Mouse (Mus musculus): ENCODE data around the gene Uvrag. TPM values are rescaled to one million over a fixed set of nuclear protein-coding genes. Genes with fewer than 3 reads are reported as not detected.

Gene Uvrag
- polyA plus RNA-seq, 1 experiment from 2014 or later: 25.1 TPM

DNA sequence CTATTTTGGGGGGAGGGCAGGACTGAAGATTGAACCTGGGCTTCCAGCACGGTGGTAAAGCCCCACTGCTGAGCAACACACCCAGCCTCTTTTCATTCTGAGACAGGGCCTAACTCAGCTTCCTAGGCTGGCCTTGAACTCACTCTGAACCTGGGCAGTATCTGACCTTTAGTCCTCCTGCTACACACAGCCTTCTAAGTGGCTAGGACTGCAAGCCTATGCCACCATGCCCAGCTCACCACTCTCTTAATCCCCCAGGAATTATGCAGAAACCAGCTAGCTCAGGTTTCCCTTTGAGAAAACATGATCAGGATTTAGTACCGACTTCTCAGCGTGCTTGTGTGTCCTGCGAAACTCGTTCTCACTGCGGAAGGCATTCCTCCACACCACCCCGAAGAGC, 53.4 kb downstream of the Uvrag start:
- TF ChIP-seq CTCF (IDR thresholded peaks at IDR 0.05; ENCODE audit: low read depth): no peak
- no peak overlapping the region for H3K27ac ChIP-seq (ENCODE audit: low read depth)
- WGBS: 77% methylated on average over 7 of the region's 7 CpGs
- H3K9me3 ChIP-seq (ENCODE audit: low read depth, low read length): no peaks in the 10 kb centered on the region
- DNase-seq: no peak
- no peak overlapping the region for H3K4me2 ChIP-seq
- H3K36me3 ChIP-seq (ENCODE audit: insufficient read depth): peaks cover 13% of the 10 kb centered on the region; the same call in 1 of the 2 replicates
- H3K4me3 ChIP-seq (ENCODE audit: low read depth, low read length): no peak overlapping the region
- no peak overlapping the region for H3K9ac ChIP-seq
- ATAC-seq (ENCODE audit: insufficient read depth): no peak
- no peaks in the 10 kb centered on the region for H3K27me3 ChIP-seq (ENCODE audit: insufficient read depth, low read length)
- no peaks in the 10 kb centered on the region for H3K4me1 ChIP-seq (ENCODE audit: insufficient read depth)

GRCm38 (mm10) chr7:99086646-99087443, 54.1 kb downstream of the Uvrag start:
- H3K36me3 ChIP-seq (ENCODE audit: insufficient read depth): peaks cover 13% of the 10 kb centered on the region; the same call in 1 of the 2 replicates
- H3K4me1 ChIP-seq (ENCODE audit: insufficient read depth): no peaks in the 10 kb centered on the region
- no peaks in the 10 kb centered on the region for H3K27me3 ChIP-seq (ENCODE audit: insufficient read depth, low read length)
- H3K9ac ChIP-seq: no peak overlapping the region
- no peak overlapping the region for H3K4me3 ChIP-seq (ENCODE audit: low read depth, low read length)
- H3K9me3 ChIP-seq (ENCODE audit: low read depth, low read length): no peaks in the 10 kb centered on the region
- TF ChIP-seq CTCF (IDR thresholded peaks at IDR 0.05; ENCODE audit: low read depth): no peak
- ATAC-seq (ENCODE audit: insufficient read depth) (no peak), DNase-seq (no peak)
- WGBS: 74% methylated on average over 9 of the region's 9 CpGs
- no peak overlapping the region for H3K27ac ChIP-seq (ENCODE audit: low read depth)
- no peak overlapping the region for H3K4me2 ChIP-seq

GRCm38 (mm10) chr7:99085249-99085648, 55.7 kb downstream of the Uvrag start:
- no peak overlapping the region for H3K4me3 ChIP-seq (ENCODE audit: low read depth, low read length)
- H3K9me3 ChIP-seq (ENCODE audit: low read depth, low read length): no peaks in the 10 kb centered on the region
- H3K27me3 ChIP-seq (ENCODE audit: insufficient read depth, low read length): no peaks in the 10 kb centered on the region
- no peak overlapping the region for H3K27ac ChIP-seq (ENCODE audit: low read depth)
- WGBS: 69% methylated on average over 3 of the region's 3 CpGs
- H3K9ac ChIP-seq: no peak overlapping the region
- no peak for TF ChIP-seq CTCF (IDR thresholded peaks at IDR 0.05; ENCODE audit: low read depth)
- no peaks in the 10 kb centered on the region for H3K4me1 ChIP-seq (ENCODE audit: insufficient read depth)
- peak; percentile 23 for DNase-seq
- H3K36me3 ChIP-seq (ENCODE audit: insufficient read depth): peaks cover 13% of the 10 kb centered on the region; the same call in 1 of the 2 replicates
- no peak overlapping the region for H3K4me2 ChIP-seq
- ATAC-seq (ENCODE audit: insufficient read depth): no peak

GRCm38 (mm10) chr7:99079522-99079921, 61.4 kb downstream of the Uvrag start:
- peaks cover 14% of the 10 kb centered on the region for H3K4me1 ChIP-seq (ENCODE audit: insufficient read depth)
- no peak overlapping the region for H3K4me2 ChIP-seq
- WGBS: 14% methylated on average over 4 of the region's 4 CpGs
- no peak overlapping the region for H3K9ac ChIP-seq
- peaks cover 2% of the 10 kb centered on the region; the same call in 1 of the 2 replicates for H3K36me3 ChIP-seq (ENCODE audit: insufficient read depth)
- H3K27ac ChIP-seq (ENCODE audit: low read depth): no peak overlapping the region
- H3K9me3 ChIP-seq (ENCODE audit: low read depth, low read length): no peaks in the 10 kb centered on the region
- DNase-seq (peak; percentile 92), ATAC-seq (ENCODE audit: insufficient read depth) (no peak)
- TF ChIP-seq CTCF (IDR thresholded peaks at IDR 0.05; ENCODE audit: low read depth): peak; percentile 81
- H3K4me3 ChIP-seq (ENCODE audit: low read depth, low read length): no peak overlapping the region
- H3K27me3 ChIP-seq (ENCODE audit: insufficient read depth, low read length): no peaks in the 10 kb centered on the region

DNA sequence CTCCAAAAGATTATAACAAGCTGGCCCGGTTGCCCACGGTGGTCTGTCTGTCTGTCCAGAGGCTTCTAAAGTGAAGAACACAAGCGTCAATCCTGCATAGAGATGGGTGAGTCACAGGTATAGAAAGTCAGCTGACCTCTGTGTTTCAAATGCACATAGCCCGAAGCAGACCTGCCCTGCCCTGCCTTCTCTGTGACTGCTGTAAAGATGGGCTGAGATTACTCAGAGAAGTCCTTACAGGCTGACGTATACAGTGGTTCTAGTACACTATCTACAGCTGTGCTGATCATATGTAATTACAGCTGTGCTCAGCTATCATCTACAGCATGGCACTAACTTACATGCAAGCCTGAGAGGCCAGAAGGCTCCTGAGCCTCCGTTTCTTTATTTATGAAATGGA, 62.1 kb downstream of the Uvrag start:
- Histone ChIP-seq H3K4me1 (ENCODE audit: insufficient read depth) (peaks cover 14% of the 10 kb centered on the region), H3K27me3 (ENCODE audit: insufficient read depth, low read length) (no peaks in the 10 kb centered on the region), H3K4me3 (ENCODE audit: low read depth, low read length) (no peak overlapping the region), H3K27ac (ENCODE audit: low read depth) (0 out of 2 replicates have a peak overlapping the region, but pooled peaks have one; percentile 9), H3K9ac (no peak overlapping the region), H3K9me3 (ENCODE audit: low read depth, low read length) (no peaks in the 10 kb centered on the region), H3K36me3 (ENCODE audit: insufficient read depth) (0 out of 2 replicates have a peak, but pooled peaks cover 2% of the 10 kb centered on the region), H3K4me2 (no peak overlapping the region)
- ATAC-seq (ENCODE audit: insufficient read depth) (no peak), DNase-seq (no peak)
- no peak for TF ChIP-seq CTCF (IDR thresholded peaks at IDR 0.05; ENCODE audit: low read depth)
- WGBS: 76% methylated on average over 6 of the region's 6 CpGs

DNA sequence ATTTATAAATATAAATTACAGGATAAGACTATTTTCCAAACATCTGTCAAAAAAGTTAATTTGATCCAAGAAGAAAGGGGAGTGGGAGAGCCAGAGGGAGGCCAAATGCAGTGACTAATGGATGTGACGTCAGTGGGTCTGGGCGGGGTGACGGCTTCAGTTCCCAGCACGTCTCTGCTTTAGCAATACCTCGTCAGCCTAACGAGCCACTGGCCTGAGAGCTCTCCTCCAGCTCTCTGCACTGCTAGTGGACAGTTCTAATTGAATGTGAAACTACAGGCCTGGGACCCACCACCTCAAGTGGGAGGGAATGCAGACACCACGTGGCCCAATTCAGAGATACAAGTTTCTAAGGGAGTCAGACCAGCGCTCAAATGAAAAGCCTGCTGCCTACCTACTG, 63.7 kb downstream of the Uvrag start:
- WGBS: 30% methylated on average over 8 of the region's 8 CpGs
- peak overlapping the region; percentile 66 for H3K27ac ChIP-seq (ENCODE audit: low read depth)
- peaks cover 23% of the 10 kb centered on the region for H3K4me1 ChIP-seq (ENCODE audit: insufficient read depth)
- no peaks in the 10 kb centered on the region for H3K9me3 ChIP-seq (ENCODE audit: low read depth, low read length)
- peak; percentile 87 for DNase-seq
- TF ChIP-seq CTCF (IDR thresholded peaks at IDR 0.05; ENCODE audit: low read depth): no peak
- no peak overlapping the region for H3K9ac ChIP-seq
- H3K4me2 ChIP-seq: peak overlapping the region; percentile 24; the same call in 1 of the 2 replicates
- H3K36me3 ChIP-seq (ENCODE audit: insufficient read depth): 0 out of 2 replicates have a peak, but pooled peaks cover 2% of the 10 kb centered on the region
- peak; percentile 79 for ATAC-seq (ENCODE audit: insufficient read depth)
- no peaks in the 10 kb centered on the region for H3K27me3 ChIP-seq (ENCODE audit: insufficient read depth, low read length)
- H3K4me3 ChIP-seq (ENCODE audit: low read depth, low read length): no peak overlapping the region

DNA sequence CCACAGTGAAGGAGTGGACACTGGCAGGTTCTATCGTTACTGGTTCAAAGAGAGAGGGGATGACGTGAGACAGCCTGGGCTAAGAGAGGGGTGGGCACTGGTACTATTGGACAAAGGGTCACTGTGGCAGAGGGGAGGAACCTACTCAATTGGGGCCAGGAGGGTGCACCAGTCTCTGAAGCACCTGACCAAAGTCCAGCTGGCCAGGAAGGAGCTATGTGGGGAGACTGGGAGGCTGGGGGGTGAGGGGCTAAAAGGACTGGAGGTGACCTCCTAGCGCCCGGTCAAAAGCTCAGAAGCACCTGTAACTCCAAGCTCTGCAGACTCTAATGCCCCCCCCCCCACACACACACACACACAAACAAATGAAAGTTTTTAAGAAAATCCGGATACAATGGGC, 65.8 kb downstream of the Uvrag start:
- WGBS: 89% methylated on average over 5 of the region's 5 CpGs
- Histone ChIP-seq H3K9ac (no peak overlapping the region), H3K4me3 (ENCODE audit: low read depth, low read length) (no peak overlapping the region), H3K4me2 (no peak overlapping the region), H3K4me1 (ENCODE audit: insufficient read depth) (peaks cover 23% of the 10 kb centered on the region), H3K36me3 (ENCODE audit: insufficient read depth) (0 out of 2 replicates have a peak, but pooled peaks cover 2% of the 10 kb centered on the region), H3K27me3 (ENCODE audit: insufficient read depth, low read length) (no peaks in the 10 kb centered on the region), H3K9me3 (ENCODE audit: low read depth, low read length) (no peaks in the 10 kb centered on the region), H3K27ac (ENCODE audit: low read depth) (no peak overlapping the region)
- ATAC-seq (ENCODE audit: insufficient read depth) (no peak), DNase-seq (no peak)
- no peak for TF ChIP-seq CTCF (IDR thresholded peaks at IDR 0.05; ENCODE audit: low read depth)
